ENCODE assay signal across 15 mouse cellular contexts in genomic region chr5:123009873-123010272, GRCm38 (mm10). TPM values are rescaled to one million over a fixed set of nuclear protein-coding genes. Genes with fewer than 3 reads are reported as not detected.
A peak's percentile ranks its signal among the peaks of the same experiment; 100 is the strongest.
DNase-seq lines count a peak whose midpoint lies in the region; ATAC-seq and TF ChIP-seq lines count a peak whose summit lies in the region.
"Had no signal": no experiment of that assay in that cellular context is flagged by ENCODE, and none has a peak within 500 bp of the region (broad histone marks: within the 10 kb centered on the region; RNA-seq: fewer than 3 reads in every experiment).

No protein-coding gene starts in this region.

- DNase-seq in heart, adult 2 months = no peak
- peak; percentile 44 for DNase-seq in right cerebral cortex, adult 18-20 months
- DNase-seq in right cerebral cortex, postnatal 25 days = no peak
- peak; percentile 88 to 89 for DNase-seq in cerebellum, postnatal 10 days
- no peak for DNase-seq in kidney, adult 11 months
- DNase-seq in thymus, postnatal 0 days (ENCODE audit: low spot score) = no peak
- DNase-seq: kidney, adult 18-20 months had no signal

- H3K27me3 ChIP-seq in heart, embryonic 12.5 days (replicated peaks) = no peaks in the 10 kb centered on the region
- no peaks in the 10 kb centered on the region for H3K27me3 ChIP-seq in heart, adult 2 months (ENCODE audit: control insufficient read depth, insufficient read depth, low read length)
- no peaks in the 10 kb centered on the region for H3K27me3 ChIP-seq in stomach, embryonic 16.5 days (ENCODE audit: control insufficient read depth, insufficient read depth, low read length)

- no peak overlapping the region for H3K27ac ChIP-seq in heart, embryonic 12.5 days (ENCODE audit: poor library complexity, severe bottlenecking)
- H3K27ac ChIP-seq in heart, adult 2 months = no peak overlapping the region
- peak overlapping the region; percentile 69; the same call in 1 of the 2 replicates for H3K27ac ChIP-seq in stomach, embryonic 16.5 days (ENCODE audit: low read length)
- H3K27ac ChIP-seq: liver, embryonic 12.5 days had no signal

- ATAC-seq in heart, embryonic 12.5 days (ENCODE audit: insufficient number of reproducible peaks, low FRiP score) = no peak
- ATAC-seq in stomach, embryonic 16.5 days (ENCODE audit: insufficient read depth, low FRiP score) = no peak
- ATAC-seq: CD4-positive, CD25-positive, alpha-beta regulatory T cell, adult 4 months; liver, embryonic 12.5 days; lung, postnatal 0 days had no signal

- no peaks in the 10 kb centered on the region for H3K9me3 ChIP-seq in heart, embryonic 12.5 days (replicated peaks)
- H3K9me3 ChIP-seq in stomach, embryonic 16.5 days (replicated peaks; ENCODE audit: control insufficient read depth, low read length) = no peaks in the 10 kb centered on the region
- H3K9me3 ChIP-seq: liver, embryonic 12.5 days had no signal

- H3K4me2 ChIP-seq in heart, embryonic 12.5 days = 0 out of 2 replicates have a peak overlapping the region, but pooled peaks have one; percentile 5
- no peak overlapping the region for H3K4me2 ChIP-seq in stomach, embryonic 16.5 days (ENCODE audit: low read depth, low read length)
- H3K4me2 ChIP-seq: liver, embryonic 12.5 days had no signal

- TF ChIP-seq EP300 in heart, adult 2 months (IDR thresholded peaks at IDR 0.05; ENCODE audit: insufficient read depth, low read depth, low read length) = no peak

- H3K36me3 ChIP-seq in heart, embryonic 12.5 days = no peaks in the 10 kb centered on the region
- no peaks in the 10 kb centered on the region for H3K36me3 ChIP-seq in heart, adult 2 months (ENCODE audit: control insufficient read depth, insufficient read depth, low read length)
- no peaks in the 10 kb centered on the region for H3K36me3 ChIP-seq in stomach, embryonic 16.5 days (ENCODE audit: control insufficient read depth, insufficient read depth, low read length)
- H3K36me3 ChIP-seq: liver, embryonic 12.5 days had no signal

- WGBS in heart, embryonic 12.5 days = 38% methylated on average over 11 of the region's 11 CpGs
- WGBS in heart, adult 2 months = 50% methylated on average over 11 of the region's 11 CpGs
- 43% methylated on average over 11 of the region's 11 CpGs for WGBS in stomach, embryonic 16.5 days

- intact Hi-C loops in heart, adult 2 months (cut with DNase I) = no loop called here

- no peak overlapping the region for H3K9ac ChIP-seq in heart, embryonic 12.5 days
- no peak overlapping the region for H3K9ac ChIP-seq in heart, adult 2 months (ENCODE audit: low read depth, low read length)
- no peak overlapping the region for H3K9ac ChIP-seq in stomach, embryonic 16.5 days (ENCODE audit: low read length)
- H3K9ac ChIP-seq: liver, embryonic 12.5 days had no signal

- peaks cover 18% of the 10 kb centered on the region for H3K4me1 ChIP-seq in heart, embryonic 12.5 days (replicated peaks)
- peaks cover 7% of the 10 kb centered on the region for H3K4me1 ChIP-seq in heart, adult 2 months (ENCODE audit: control insufficient read depth, insufficient read depth, low read length)
- peaks cover 18% of the 10 kb centered on the region for H3K4me1 ChIP-seq in stomach, embryonic 16.5 days (ENCODE audit: control insufficient read depth, insufficient read depth, low read length)

- H3K79me2 ChIP-seq in heart, adult 2 months (replicated peaks; ENCODE audit: control insufficient read depth, insufficient read depth, low read length) = no peaks in the 10 kb centered on the region

- H3K4me3 ChIP-seq in heart, embryonic 12.5 days = no peak overlapping the region
- no peak overlapping the region for H3K4me3 ChIP-seq in heart, adult 2 months
- no peak overlapping the region for H3K4me3 ChIP-seq in stomach, embryonic 16.5 days (replicated peaks; ENCODE audit: low read length)
- H3K4me3 ChIP-seq: liver, embryonic 12.5 days had no signal

- TF ChIP-seq POLR2A in heart, adult 2 months (IDR thresholded peaks at IDR 0.05; ENCODE audit: insufficient read depth, low read depth, low read length) = no peak

- no peak for TF ChIP-seq CTCF in heart, adult 2 months (IDR thresholded peaks at IDR 0.05)

RNA-seq across cellular contexts. Expression of gene Orai1, which starts 5.0 kb away (rescaled TPM):
- polyA plus RNA-seq in heart, embryonic 12.5 days (2016; fragmentation: Nextera tagmentation; extraction: Ambion mirVana) = 22.8 and 23.3 TPM in 2 replicates
- 10 to 100 TPM; 11.7 to 15.8 TPM for total RNA-seq in heart, adult 2 months (2021)
- 39.0 and 42.8 TPM in 2 replicates for polyA plus RNA-seq in heart, adult 2 months (2012; rRNA removed)
- polyA plus RNA-seq in stomach, embryonic 16.5 days (2015; fragmentation: Nextera tagmentation; extraction: Ambion mirVana) = 16.6 and 18.3 TPM in 2 replicates
- polyA plus RNA-seq in thymus, postnatal 0 days (2015; fragmentation: Nextera tagmentation; extraction: Ambion mirVana) = 16.1 and 17.3 TPM in 2 replicates

RNA-seq across cellular contexts. Expression of gene Kdm2b, which starts 20.2 kb away (rescaled TPM):
- polyA plus RNA-seq in heart, embryonic 12.5 days (2016; fragmentation: Nextera tagmentation; extraction: Ambion mirVana) = 38.6 and 39.8 TPM in 2 replicates
- 10 to 100 TPM; 12.5 to 14.6 TPM for total RNA-seq in heart, adult 2 months (2021)
- polyA plus RNA-seq in heart, adult 2 months (2012; rRNA removed) = 8.2 and 14.4 TPM in 2 replicates
- 33.2 and 37.4 TPM in 2 replicates for polyA plus RNA-seq in stomach, embryonic 16.5 days (2015; fragmentation: Nextera tagmentation; extraction: Ambion mirVana)
- polyA plus RNA-seq in thymus, postnatal 0 days (2015; fragmentation: Nextera tagmentation; extraction: Ambion mirVana) = 29.6 and 31.8 TPM in 2 replicates

RNA-seq across cellular contexts. Expression of gene Morn3, which starts 36.9 kb away (rescaled TPM):
- not detected in 2 replicates for polyA plus RNA-seq in heart, embryonic 12.5 days (2016; fragmentation: Nextera tagmentation; extraction: Ambion mirVana)
- not detected for total RNA-seq in heart, adult 2 months (2021)
- polyA plus RNA-seq in heart, adult 2 months (2012; rRNA removed) = not detected in 2 replicates
- 1.0 TPM in 1 of 2 replicates, not detected in the other for polyA plus RNA-seq in stomach, embryonic 16.5 days (2015; fragmentation: Nextera tagmentation; extraction: Ambion mirVana)
- 0.58 and 0.60 TPM in 2 replicates for polyA plus RNA-seq in thymus, postnatal 0 days (2015; fragmentation: Nextera tagmentation; extraction: Ambion mirVana)
- total RNA-seq: granulocyte monocyte progenitor cell, adult 5-6 weeks; left cerebral cortex, postnatal 14 days; neutrophil, adult 5-6 weeks had no signal
- polyA plus RNA-seq: liver, embryonic 12.5 days had no signal

RNA-seq across cellular contexts. Expression of gene Tmem120b, which starts 58.3 kb away (rescaled TPM):
- 12.9 and 13.0 TPM in 2 replicates for polyA plus RNA-seq in heart, embryonic 12.5 days (2016; fragmentation: Nextera tagmentation; extraction: Ambion mirVana)
- total RNA-seq in heart, adult 2 months (2021) = 10 to 100 TPM in 1 of 2 experiments, 1 to 10 TPM in 1; 6.6 to 10.4 TPM
- polyA plus RNA-seq in heart, adult 2 months (2012; rRNA removed) = 10.3 and 10.5 TPM in 2 replicates
- polyA plus RNA-seq in stomach, embryonic 16.5 days (2015; fragmentation: Nextera tagmentation; extraction: Ambion mirVana) = 13.7 and 15.3 TPM in 2 replicates
- polyA plus RNA-seq in thymus, postnatal 0 days (2015; fragmentation: Nextera tagmentation; extraction: Ambion mirVana) = 33.2 and 35.9 TPM in 2 replicates

Comparison
In these comparisons a context has a peak if more than half of its experiments do, and no peak if none do; other contexts are left out.
1. DNase-seq: peak in right cerebral cortex, adult 18-20 months (single experiment) and cerebellum, postnatal 10 days (2 of 2); none in heart, adult 2 months (0 of 2), right cerebral cortex, postnatal 25 days (single experiment), kidney, adult 11 months (single experiment) and thymus, postnatal 0 days (single experiment).